Mouse (Mus musculus) kidney, postnatal 4 days (tissue): ENCODE results near the gene Fan1.
A peak's percentile ranks its signal among the peaks of the same experiment; 100 is the strongest.

Source experiments
- DNase-seq, 2 experiments: peaks; one replicate each; pipeline ENCODE4 v3.0.0; 2021; ENCODE audit warnings: mixed read lengths in 2 of 2

The Fan1 gene

DNA sequence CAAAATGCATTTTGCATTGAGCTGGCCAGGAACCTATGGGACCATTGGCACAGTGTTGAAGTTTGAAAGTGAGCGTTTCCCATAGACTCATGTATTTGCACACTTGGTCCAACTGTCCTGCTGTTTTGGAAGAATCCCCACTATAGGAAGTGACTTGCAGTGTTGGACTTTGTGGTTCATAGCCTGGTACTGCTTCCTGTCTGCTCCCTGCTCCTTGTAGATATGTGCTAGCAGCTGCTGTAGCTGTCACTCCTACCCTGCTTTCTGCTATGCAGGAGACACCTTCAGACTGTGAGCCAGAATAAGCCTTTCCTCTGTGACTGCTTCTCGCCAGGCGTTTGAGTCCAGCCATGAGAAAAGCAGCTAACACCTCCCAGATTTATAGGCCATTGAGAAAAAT lies 42.6 kb downstream of the Fan1 start:
- DNase-seq, result no peak

DNA sequence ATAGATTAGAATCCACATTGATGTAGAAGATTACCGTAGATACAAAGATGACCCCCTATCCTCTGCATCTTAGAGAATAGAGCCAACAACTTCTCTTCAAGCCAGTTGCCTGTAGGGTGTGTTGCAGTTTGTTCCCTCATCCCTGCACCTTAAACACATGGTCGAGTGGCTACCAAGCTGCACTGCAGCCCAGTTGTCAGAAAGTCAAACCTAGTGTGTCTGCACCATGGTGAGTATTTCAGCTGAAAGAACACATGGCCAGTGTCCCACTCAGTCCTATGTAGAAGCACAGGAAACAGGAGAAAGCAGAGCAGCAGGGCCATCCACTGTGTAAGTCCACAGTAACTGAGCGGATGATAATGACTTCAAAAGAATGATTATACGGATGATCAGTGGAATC lies 46.4 kb downstream of the Fan1 start:
- DNase-seq, result no peak

DNA sequence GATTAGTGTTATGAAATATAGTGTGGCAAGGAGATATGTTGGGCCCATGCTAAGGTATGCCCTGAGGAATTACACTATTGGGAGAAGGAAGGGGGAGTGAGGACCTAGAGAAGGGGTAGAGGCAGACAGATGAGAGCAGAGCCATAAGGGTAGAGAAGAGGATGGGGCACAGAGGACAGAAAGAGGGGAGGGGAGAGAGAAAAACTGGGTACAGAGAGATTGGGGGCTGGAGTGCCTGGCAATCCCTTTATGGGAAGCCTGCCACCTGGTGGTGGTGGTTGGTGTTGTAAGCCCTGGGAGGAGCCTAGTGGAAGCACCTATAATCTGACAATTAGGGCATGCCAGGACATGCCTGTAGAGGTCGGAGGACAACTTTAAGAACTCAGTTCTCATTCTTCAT lies 47.0 kb downstream of the Fan1 start:
- DNase-seq, result peak; percentile 88 to 90

DNA sequence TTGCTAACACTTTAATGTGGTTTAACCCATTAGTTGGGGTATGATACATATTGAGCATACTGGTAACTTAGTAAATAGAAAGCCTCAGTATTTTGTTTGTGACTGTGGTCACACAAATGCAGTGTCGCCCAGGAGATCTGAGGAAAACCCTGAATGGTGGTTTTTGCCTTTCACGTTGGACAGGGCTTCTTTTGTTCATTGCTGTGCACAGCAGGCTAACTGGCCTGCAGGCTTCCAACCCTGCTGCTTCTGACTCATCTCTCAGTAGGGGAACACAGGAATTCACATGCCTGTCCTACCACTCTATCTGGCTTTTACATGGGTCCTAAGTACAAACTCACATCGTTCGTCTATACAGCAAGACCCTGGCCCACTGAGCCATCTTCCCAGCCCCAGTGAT lies 52.2 kb downstream of the Fan1 start:
- no peak for DNase-seq

DNA sequence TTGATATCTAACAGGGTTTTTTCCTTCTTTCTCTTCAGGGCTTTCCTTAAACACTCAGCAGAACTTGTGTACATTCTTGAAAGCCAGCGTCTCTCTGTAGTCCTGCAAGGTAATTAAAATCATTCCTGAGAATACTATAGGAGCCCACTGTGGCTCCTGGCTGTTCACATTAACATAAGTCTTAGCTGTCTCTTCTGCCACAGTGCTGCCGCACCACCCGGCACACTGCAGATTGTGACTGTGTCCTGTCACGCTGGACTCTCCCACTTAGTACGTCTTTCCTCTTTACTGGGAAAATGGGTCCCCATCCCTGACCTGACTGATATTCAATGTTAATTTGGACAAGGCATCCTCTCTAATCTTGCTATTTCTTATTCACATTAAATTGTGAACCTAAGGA lies 52.8 kb downstream of the Fan1 start:
- DNase-seq, result no peak

DNA sequence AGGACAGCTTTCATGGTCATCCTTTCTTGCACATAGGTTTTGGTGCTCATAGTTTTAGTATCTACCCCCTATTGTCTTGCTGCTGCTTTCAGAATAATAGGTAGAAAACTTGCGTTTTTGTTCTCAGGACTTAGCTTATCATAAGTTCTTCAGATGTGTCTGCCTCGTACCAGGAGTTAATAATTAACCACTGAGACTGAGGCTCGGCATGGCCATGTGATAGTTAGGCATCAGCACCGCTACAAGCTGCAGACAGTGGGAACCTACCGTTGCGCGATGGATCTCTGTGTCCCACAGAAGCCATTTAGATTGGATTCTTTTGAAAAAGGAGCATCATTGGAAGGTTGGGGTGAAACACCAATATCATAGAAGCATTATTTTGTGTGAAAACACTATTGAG lies 61.1 kb downstream of the Fan1 start:
- DNase-seq, result peak in 1 of 2 experiments; percentile 5

DNA sequence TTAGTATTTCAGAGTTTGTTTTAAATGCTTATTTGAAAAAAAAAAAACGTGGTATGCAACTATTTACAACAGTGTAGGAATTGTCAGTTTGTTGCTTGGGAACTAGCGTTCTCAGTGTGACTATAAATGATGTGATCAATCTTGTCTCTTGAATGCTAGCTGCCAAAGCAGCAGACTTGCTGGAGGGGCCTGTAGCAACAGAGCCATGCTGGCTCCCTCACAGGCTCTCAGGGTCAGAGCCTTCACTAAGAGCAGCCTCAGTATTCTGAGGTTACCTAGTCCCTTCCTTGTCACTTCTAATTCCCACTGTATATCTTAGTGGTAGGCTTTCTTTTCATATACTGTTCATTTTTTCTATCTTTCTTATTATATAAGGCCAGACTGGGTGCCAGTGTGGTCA lies 63.1 kb downstream of the Fan1 start:
- no peak for DNase-seq

DNA sequence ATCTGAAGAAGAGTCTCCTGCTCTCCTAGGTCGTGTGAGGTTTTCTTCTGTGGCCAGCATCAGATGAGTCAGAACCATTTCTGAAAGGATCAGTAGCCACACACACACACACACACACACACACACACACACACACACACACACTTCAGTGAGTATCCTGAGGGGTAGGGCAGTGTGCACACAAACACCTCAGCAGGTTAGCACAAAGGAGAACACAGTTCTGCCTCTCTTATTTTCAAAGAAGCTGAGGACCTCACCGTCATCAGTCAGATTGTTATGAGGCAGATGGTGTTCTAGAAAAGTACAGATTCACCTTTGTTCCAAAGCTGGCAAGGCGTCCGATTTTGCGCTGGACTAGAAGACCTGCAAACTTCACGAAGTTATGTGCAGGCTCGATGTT lies 63.7 kb downstream of the Fan1 start:
- no peak for DNase-seq
